Mouse (Mus musculus) embryo, embryonic 10.5 days (tissue): ENCODE data around the gene Prss46.
A peak's percentile ranks its signal among the peaks of the same experiment; 100 is the strongest.

Source experiments
- DNase-seq: peaks from one replicate; pipeline ENCODE4 v3.0.0-alpha.2; 2015; ENCODE audit warnings: low spot score

Gene Prss46

DNA sequence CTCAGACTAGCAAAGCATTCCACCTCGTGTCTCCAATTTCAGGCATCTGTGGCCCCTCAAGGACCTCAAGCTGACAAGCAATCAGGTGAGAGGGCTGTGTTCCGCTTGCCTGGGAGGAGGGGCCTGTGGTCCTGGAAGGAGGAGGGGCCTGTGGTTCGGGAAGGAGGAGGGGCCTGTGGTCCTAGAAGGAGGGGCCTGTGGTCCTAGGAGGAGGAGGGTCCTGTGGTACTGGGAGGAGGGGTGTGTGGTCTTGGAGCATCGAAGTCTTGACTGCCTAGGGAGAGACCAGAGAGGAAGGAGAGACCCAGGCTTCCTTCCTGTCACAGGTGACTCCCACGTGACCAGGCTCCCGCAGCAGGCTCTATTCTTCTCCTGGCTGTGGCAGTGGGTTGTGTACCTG lies 52.3 kb downstream of the Prss46 start:
- peak; percentile 69 for DNase-seq

GRCm38 (mm10) chr9:110899451-110900008 lies 55.2 kb downstream of the Prss46 start:
- no peak for DNase-seq

DNA sequence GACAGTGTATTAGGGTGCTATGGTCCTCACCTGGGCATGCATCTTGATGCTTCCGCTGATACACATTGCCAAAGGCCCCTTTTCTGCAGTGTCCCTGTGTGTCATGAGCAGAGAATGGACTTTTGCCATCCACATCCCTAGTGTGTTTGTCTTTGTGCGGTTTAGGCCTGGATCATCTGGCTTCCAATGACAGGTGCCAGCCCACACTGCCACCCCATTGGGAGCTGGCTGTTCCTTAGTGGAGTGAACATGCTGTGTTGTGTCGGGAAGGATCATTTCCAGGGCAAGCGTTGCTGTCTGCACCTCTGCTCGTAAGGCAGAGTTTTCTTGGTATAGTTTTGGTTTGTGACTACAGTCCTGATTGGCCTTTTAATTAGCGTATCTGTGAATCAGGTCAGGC lies 56.9 kb downstream of the Prss46 start:
- no peak for DNase-seq

- no peak for DNase-seq
Observed at GRCm38 (mm10) chr9:110902271-110902670, 58.0 kb downstream of the Prss46 start.
